Mouse (Mus musculus) cortical plate, adult 2 months (tissue): ENCODE measurements around the gene Izumo1r. TPM values are rescaled to one million over a fixed set of nuclear protein-coding genes. Genes with fewer than 3 reads are reported as not detected.

Experiments
- H3K27ac ChIP-seq: fragments of 200-500 bp; 2 replicates; pipeline ENCODE4 v1.5.1; 2012; ENCODE audit warnings: low read length, control low read depth, inconsistent platforms; ENCODE audit not compliant: insufficient read depth
- H3K4me1 ChIP-seq: fragments of 200-500 bp; 2 replicates; pipeline ENCODE4 v1.6.1; 2011; ENCODE audit warnings: low read length; ENCODE audit not compliant: control insufficient read depth, insufficient read depth
- H3K4me3 ChIP-seq: fragments of 200-500 bp; 2 replicates; pipeline ENCODE4 v1.5.1; 2011; ENCODE audit warnings: mild to moderate bottlenecking, low read length, control low read depth; ENCODE audit not compliant: insufficient read depth
- CTCF ChIP-seq: fragments of 200-500 bp; IDR thresholded peaks from 2 replicates; pipeline ENCODE4 v1.5.1; 2011; ENCODE audit warnings: mild to moderate bottlenecking, control low read depth, low read length; ENCODE audit not compliant: insufficient read depth; ENCODE audit errors: extremely low read depth
- POLR2A ChIP-seq: fragments of 200-500 bp; IDR thresholded peaks from 2 replicates; pipeline ENCODE4 v1.6.1; 2011; ENCODE audit warnings: mild to moderate bottlenecking, low read length, control low read depth; ENCODE audit not compliant: insufficient read depth; ENCODE audit errors: extremely low read depth
- polyA plus RNA-seq: library from polyadenylated mRNA; depleted of rRNA; stranded (reverse); fragments of >200 nt; gene quantifications from 2 replicates; pipeline ENCODE4 v1.2.3, GENCODE M21; 2012; rRNA removed

Gene Izumo1r
- polyA plus RNA-seq, 1 experiment, result not detected

DNA sequence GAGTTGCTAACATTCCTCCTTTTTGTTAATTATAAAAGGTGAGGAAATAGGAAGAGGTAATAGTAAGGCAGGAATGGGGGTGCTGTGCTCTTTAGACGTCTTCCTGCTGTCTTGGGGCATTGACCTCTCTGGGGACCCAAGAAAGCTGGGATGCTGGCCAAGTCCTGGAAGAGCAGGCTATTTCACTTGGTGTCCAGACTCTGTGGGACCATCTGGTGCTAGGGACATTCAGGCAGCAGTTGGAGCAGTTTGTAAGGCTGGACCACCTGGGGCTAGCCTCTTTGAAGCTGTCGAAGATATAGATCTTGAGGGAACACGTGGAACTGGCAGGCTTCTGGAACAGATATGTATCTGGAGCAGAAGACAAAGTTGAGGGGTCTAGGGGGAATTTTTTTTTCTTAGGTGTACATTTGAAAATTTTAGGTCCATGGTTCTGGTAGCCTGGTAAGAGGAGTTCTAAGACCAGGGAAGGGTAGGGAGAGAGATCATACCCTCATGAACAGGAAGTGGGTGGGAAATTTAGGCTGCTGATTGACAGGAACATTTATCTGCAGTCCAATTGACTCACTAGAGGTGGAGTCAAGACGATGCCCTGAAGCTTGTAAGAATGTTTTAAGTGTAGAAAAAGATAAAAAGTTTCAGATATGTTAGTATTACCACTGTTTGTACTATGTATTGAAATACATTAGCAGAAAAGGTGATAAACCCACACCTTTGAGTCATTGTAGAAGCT is 46.7 kb downstream of the Izumo1r start:
- H3K4me1 ChIP-seq, result peaks cover 2% of the 10 kb centered on the region; the same call in 1 of the 2 replicates
- H3K4me3 ChIP-seq, result no peak overlapping the region
- no peak for TF ChIP-seq CTCF
- no peak for TF ChIP-seq POLR2A
- H3K27ac ChIP-seq, result no peak overlapping the region

DNA sequence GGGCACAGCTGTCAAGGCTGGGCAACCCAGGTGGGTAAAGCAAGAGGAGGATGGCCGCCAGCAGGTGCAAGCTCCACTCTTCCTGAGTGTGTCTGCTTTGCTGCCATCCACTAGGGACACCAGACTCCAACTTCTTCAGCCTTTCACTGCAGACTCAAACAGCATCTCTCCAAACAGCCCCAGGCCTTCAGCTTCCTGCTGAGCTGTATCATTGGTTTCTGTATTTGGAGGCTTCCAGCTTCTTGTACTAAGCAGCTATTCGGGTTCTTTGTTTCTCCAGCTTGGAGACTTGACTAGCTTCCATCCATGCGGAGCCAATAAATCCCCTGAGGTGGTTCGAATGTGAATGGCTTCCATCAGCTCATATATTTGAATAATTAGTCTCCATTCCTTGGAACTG is 49.2 kb downstream of the Izumo1r start:
- Histone ChIP-seq H3K4me1 (no peaks in the 10 kb centered on the region), H3K4me3 (no peak overlapping the region)
- no peak for TF ChIP-seq CTCF
- TF ChIP-seq POLR2A, result no peak

DNA sequence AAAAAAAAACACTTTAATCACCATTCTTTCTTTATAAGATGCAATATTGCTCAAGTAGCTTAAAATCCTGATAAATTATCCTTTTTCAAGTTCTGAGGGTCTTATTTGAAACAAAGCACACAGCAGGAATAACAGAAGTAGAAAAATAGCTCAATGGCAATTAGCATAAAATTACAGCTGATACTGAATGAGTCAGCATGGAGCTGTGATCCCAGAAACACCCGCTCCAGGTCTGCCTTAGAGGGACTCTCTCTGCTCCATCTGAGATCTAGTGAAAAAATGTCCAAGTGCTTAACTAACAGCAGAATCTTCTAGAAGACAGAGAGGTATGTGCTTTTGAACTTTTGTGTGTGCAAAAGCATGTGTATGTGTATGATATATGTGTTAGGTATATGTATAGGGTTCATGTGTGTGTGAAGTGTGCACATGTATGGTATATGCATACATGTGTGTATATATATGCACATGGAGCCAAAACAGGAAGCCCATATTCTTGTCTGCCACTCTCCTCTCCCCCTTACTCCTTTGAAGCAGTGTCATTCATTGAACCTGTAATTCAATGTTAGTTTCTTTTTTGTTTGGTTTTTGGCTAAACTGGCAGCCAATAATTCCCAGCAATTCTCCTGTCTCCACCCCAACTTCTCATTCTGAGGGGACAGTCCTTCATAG is 55.3 kb downstream of the Izumo1r start:
- Histone ChIP-seq H3K4me1 (peaks cover 1% of the 10 kb centered on the region; the same call in 1 of the 2 replicates), H3K4me3 (no peak overlapping the region), H3K27ac (no peak overlapping the region)
- TF ChIP-seq POLR2A (no peak), CTCF (no peak)

More for the DNA sequence above, 49.2 kb downstream of the Izumo1r start:
- no peak overlapping the region for H3K27ac ChIP-seq

DNA sequence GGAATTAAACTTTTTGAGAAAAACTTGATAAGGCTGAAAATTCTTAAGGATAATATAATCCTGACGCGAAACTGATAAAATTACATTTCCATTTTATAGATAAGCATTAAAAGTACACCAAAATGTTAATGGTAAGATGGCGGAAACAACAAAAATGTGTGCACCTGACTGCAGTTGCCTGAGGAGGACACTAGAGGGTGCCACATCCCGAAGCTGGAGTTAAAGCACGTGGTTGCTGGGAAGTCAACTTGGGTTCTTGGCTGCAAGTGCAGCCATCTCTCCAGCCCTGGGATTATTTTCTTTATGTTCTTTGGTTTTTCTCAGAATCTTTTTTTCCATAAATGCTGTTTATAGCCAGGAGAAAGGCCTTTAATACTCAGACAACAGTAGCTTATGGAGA is 57.3 kb downstream of the Izumo1r start:
- Histone ChIP-seq H3K4me1 (peaks cover 1% of the 10 kb centered on the region; the same call in 1 of the 2 replicates), H3K4me3 (no peak overlapping the region), H3K27ac (no peak overlapping the region)
- TF ChIP-seq CTCF (peak; percentile 58), POLR2A (no peak)

DNA sequence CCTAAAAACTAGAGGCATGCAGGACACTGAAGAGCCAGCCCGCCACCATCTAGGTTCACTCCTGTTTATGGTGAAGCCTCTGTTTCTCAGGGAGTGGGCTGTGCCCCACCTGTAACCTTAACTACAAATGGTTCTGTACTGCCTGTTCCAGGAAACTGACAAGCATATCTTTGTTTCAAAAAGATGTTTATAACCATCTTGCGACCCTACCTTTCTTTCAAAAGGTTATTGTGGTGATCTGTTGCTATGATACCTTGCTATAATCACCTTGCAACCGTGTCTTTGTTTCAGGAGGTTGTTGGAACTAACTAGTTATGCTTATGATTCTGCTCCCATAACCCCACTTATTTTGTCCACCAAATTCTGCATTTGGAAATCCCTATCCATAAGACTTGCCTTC is 59.8 kb downstream of the Izumo1r start:
- no peak for TF ChIP-seq CTCF
- TF ChIP-seq POLR2A, result no peak
- Histone ChIP-seq H3K4me1 (peaks cover 1% of the 10 kb centered on the region; the same call in 1 of the 2 replicates), H3K27ac (no peak overlapping the region), H3K4me3 (no peak overlapping the region)

DNA sequence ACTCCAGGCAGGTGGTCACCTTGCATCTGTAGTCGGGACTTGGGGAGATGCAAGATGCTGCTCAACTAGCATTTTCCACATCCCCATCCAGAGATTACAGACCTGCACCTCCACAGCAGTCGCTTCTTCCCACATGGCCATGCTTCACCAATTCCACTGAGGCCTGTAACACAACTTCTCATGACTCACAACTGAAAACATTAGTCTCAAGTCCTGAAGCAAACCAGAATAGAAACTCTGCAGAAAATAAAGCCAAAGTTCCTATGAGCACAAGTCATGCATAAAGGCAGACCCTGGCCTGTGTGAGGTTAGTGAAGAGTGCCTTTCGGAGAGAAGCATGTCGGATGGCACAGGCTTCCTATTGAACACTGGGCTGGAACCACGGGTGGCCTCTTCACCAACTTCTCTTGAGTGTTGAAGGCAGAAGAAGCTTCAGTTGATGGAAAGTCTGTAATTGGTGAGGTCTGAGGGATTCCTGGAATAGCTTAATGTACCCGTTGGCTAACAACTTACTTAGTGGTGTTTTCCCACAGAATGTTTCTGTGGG is 60.4 kb downstream of the Izumo1r start:
- H3K4me3 ChIP-seq, result no peak overlapping the region
- TF ChIP-seq POLR2A (no peak), CTCF (no peak)
- H3K4me1 ChIP-seq, result peaks cover 1% of the 10 kb centered on the region; the same call in 1 of the 2 replicates
- H3K27ac ChIP-seq, result no peak overlapping the region

DNA sequence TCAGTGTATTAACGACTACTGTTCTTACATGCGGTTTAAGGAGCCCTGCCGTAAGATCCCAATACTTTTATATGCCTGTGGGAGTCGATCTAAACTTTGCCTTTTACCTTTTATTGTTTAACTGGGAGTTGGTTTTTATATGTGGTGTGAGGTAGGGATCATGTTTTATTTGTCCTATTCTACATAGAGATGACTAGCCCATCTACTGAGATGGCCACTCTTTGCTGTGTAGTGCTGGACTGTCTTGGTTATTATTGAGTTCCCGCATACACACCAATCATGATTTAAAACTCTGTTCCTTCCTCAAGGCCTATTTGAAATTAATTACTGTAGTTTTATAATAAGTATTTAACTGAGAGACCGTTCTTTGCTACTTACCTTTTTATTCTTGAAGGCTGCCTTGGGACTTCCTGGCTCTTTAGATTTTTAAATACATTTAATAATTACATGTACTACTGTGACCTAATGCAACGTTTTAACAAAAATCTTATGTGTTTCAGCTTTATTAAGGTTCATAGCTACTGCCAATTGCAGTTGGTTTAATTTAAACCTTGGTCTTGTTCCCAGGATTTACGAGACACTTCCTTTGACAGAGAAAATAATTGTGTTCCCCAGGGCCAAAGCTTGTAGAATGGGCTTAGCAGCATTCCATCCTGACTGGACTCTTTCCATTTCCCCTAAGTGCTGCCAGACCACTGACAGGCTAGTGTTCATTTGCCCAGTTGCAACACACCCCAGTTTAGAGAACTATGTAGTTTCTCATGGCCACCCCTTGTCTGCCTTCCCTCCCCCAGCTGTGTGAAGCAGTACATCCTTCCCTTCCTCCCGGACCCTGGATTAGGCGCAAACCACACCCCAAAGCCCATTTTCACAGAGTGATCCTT is 61.6 kb downstream of the Izumo1r start:
- TF ChIP-seq CTCF (no peak), POLR2A (no peak)
- Histone ChIP-seq H3K27ac (no peak overlapping the region), H3K4me3 (no peak overlapping the region), H3K4me1 (no peaks in the 10 kb centered on the region)

DNA sequence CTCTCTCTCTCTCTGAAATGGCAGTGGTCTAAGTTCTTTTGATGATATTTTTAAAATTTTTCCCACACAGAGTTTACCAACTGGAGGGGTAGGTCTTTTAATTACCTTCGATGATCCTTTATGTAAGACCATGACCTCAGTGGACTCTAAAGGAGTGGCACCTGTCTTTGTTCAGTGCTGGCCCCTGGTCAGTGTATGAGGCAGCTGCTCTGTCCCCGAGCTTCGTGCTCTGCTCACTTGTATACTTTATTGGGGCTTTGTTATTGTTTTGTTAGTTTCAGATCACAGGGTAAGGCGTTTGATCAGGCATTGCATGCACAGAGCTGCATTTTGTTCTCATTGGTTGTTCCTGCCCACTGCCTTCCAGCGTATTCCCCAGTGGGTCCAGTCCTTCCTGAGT is 63.8 kb downstream of the Izumo1r start:
- TF ChIP-seq POLR2A (no peak), CTCF (no peak)
- Histone ChIP-seq H3K27ac (no peak overlapping the region), H3K4me1 (no peaks in the 10 kb centered on the region), H3K4me3 (no peak overlapping the region)

DNA sequence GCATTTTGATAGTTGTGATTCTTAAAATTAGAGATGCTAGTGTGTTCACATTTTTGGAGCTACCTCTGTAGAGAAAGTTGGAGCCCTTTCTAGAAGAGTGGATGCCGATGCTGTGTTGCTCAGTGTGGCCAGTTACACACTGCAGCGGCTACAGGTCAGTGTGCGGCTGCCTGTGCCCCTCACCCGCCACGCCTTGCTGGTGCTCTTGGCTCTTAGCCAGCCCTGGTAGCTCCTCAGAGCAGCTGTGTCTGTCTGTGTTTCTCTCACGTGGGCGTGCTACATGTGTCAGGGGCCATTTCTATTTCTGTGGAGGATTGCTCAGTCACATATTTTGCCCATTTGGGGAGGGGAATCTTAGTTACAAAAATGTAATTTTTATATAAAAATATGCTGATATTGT is 64.2 kb downstream of the Izumo1r start:
- no peak for TF ChIP-seq POLR2A
- Histone ChIP-seq H3K4me1 (no peaks in the 10 kb centered on the region), H3K27ac (no peak overlapping the region)

More for the DNA sequence above, 64.2 kb downstream of the Izumo1r start:
- no peak overlapping the region for H3K4me3 ChIP-seq

Other genes with a start within 250 kb of the Izumo1r start
- gene Piwil4, start 163.2 kb downstream of the Izumo1r start, polyA plus RNA-seq, result 0.06 TPM in 1 of 2 replicates, not detected in the other
- 0.11 and 0.15 TPM in 2 replicates for gene Fut4, start 151.6 kb downstream of the Izumo1r start, polyA plus RNA-seq
- gene 1700012B09Rik, start 132.9 kb downstream of the Izumo1r start, polyA plus RNA-seq, result 0.69 TPM in 1 of 2 replicates, not detected in the other
- 6.3 and 6.5 TPM in 2 replicates for gene Mre11a, start 119.3 kb downstream of the Izumo1r start, polyA plus RNA-seq
- gene Ankrd49, start 119.1 kb downstream of the Izumo1r start, polyA plus RNA-seq, result 12.1 and 12.4 TPM in 2 replicates
- 21.5 and 24.2 TPM in 2 replicates for gene Gpr83, start 43.7 kb downstream of the Izumo1r start, polyA plus RNA-seq
- gene Panx1, start 141.5 kb upstream of the Izumo1r start, polyA plus RNA-seq, result 26.8 and 27.6 TPM in 2 replicates
- not detected in 2 replicates for gene Hephl1, start 208.2 kb upstream of the Izumo1r start, polyA plus RNA-seq